Mouse (Mus musculus): Measurements from ENCODE around the gene Alg12.

Alg12 gene

DNA sequence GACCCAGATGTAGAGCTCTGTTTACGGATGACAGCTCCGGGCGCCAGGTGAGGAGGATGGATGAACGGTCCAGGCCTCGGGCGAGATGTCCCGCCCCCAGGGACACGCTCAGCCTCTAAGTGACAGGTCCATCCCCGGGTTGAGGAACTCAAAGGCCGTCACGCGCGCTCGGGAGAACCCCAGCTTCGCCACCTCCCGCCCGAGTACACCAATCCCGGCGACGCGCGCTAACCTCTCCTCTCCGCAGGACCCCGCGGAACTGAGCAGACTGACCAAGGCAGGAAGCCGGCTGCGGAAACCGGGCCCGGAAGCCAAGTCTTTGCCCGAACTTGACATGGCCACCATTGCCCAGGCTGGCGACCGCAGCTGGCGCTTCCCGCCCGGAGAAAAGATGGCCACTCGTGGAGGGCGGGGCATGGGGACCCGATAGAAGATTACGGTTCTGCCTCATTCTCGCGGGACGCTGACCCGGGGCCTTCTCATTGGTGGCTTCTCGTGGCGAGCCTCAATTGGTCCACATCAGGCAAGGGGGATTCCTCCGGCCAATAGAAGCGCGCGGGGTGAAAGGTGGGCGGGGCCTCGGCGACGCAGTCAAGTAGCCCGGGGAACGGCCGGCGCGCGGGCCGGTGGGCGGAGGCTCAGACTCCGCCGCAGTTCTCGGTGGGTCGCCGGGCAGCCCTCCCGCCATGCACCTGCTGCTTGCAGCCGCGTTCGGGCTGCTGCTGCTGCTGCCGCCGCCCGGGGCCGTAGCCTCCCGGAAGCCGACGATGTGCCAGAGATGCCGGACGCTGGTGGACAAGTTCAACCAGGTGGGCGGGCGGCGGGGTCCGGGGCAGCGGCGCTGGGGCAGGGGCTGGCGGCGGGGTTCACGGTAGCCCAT, at the start of gene Alg12, which contains the start of gene Creld2:
Gene Alg12 (minus strand): TSS at position 293 of the 880 bp plus-strand sequence.
Gene Creld2 (plus strand): TSS at position 621 of the 880 bp plus-strand sequence.
- peak; percentile 100 for DNase-seq (ENCODE audit: low spot score)

GRCm38 (mm10) chr15:88868024-88868742, 49.1 kb upstream of the Alg12 start:
- DNase-seq (ENCODE audit: low spot score) = no peak

- no peak for DNase-seq (ENCODE audit: low spot score)
These were observed 48.4 kb upstream of the Alg12 start for GRCm38 (mm10) chr15:88867368-88868023.

- peak; percentile 44 for DNase-seq (ENCODE audit: low spot score)
These were observed 47.8 kb upstream of the Alg12 start for GRCm38 (mm10) chr15:88866934-88867356.

DNA sequence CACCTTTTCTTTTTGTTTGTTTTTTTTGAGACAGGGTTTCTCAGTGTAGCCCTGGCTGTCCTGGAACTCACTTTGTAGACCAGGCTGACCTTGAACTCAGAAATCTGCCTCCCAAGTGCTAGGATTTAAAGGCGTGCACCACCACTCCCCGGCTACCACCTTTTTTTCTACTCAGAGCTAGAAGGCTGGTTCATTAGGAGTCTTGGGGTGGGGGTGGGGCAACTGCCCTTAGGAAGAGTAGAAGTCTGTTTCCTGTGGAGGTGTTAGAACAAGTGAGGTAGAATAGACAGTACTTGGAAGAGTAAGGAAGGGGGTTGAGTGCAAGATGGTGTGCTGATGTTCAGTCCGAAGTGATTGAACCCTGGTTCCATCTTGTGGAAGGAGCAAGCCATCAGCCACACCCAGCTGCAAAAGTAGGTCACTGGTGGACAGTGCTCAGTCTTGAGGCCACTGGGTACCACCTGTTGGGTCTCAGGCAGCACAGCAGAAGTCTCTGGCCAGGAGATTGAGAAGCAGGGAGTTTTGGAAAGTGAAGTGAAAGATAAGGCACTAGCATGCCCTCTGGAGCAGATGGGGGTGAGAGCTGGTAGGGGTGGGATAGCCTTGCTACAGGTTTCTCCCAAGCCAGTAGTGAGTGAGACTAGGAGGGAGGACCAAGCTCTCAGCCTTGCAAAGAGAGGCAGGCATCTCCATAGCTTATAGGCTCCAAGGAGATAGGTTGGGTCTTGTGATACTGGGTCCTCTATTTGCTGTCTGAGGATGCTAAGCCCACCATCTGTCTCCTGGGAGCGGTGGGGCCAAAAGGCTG, 47.0 kb upstream of the Alg12 start:
- no peak for DNase-seq (ENCODE audit: low spot score)

- DNase-seq (ENCODE audit: low spot score) = no peak
These were observed 45.9 kb upstream of the Alg12 start for GRCm38 (mm10) chr15:88865061-88865460.

DNA sequence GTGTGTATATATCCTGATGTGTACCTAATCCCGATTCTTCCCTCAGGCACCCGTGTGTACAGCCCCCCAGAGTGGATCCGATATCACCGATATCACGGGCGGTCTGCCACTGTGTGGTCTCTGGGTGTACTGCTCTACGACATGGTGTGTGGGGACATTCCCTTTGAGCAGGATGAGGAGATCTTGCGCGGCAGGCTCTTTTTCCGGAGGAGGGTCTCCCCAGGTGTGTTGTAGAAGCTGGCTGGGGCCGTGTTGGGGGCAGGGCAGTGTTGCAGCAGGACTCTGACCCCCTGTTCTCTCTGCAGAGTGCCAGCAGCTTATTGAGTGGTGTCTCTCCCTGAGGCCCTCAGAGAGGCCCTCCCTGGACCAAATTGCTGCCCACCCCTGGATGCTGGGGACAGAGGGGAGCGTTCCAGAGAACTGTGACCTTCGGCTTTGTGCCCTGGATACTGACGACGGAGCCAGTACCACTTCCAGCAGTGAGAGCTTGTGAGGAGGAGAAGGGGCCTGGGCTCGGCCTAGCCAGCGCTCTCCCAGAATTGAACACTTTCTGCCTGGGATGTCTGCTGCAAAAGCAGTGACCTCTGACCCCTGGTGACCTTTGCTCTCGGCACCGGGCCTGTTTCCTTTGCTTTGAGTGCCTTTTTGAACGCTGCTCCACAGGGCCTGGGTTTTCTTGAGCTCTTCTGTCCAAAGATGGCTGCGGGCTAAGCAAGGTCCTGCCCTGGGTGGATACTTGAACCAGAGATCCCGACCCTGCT, 45.3 kb upstream of the Alg12 start:
- no peak for DNase-seq (ENCODE audit: low spot score)

DNA sequence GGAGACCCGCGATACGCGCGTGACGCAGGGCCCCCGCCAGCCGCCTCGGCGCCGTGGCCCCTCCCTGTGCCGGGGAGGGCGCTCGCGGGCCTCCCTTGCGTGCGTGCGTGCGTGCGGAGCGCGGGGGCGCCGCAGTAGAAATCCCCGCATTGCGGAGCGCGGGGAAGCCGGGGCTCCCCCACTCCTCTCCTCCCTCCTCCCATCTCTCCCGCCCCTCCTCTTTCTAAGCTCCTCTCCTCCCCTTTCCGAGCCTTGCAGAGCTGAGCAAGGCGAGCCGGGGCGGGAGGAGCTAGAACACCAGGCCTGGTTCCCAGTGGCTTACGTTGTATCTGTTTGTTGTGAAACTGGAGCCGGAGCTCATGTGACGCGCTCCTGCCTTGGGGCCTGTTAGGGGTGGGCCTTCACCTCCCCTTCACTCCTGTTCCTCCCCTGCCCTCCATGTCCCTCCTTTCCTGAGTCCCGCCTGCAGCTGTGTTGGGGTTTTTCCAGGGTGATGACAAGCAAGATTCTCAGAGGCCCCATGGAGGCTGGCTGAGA, 44.6 kb upstream of the Alg12 start:
- peak; percentile 89 for DNase-seq (ENCODE audit: low spot score)

GRCm38 (mm10) chr15:88862881-88863694, 44.0 kb upstream of the Alg12 start:
- peak; percentile 58 for DNase-seq (ENCODE audit: low spot score)

GRCm38 (mm10) chr15:88861772-88862622, 42.9 kb upstream of the Alg12 start, which contains the start of gene Pim3:
Gene Pim3, plus strand, starts transcription at chr15:88862186.
- peak; percentile 96 for DNase-seq (ENCODE audit: low spot score)

DNA sequence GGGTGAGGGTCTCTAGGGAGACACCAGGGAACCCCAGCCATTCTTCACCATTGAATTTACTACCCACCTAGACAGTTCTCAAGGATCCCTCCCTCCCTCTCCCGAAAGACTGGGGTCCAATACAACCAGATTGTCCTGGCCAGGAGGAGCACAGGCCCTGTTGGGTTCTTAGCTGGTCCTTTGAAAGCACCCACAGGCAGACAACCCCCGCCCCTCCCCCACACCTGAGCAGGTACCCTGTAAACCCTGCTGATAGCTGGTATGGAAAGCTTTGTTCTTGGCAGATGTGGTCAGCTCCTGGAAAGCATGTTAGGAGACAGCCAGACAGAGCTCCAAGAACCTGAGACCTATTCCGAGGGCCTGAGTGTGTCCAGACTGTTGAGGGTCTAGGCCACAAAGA, 41.7 kb upstream of the Alg12 start:
- no peak for DNase-seq (ENCODE audit: low spot score)

- no peak for DNase-seq (ENCODE audit: low spot score)
These were observed 40.3 kb upstream of the Alg12 start for GRCm38 (mm10) chr15:88859206-88859970.

- no peak for DNase-seq (ENCODE audit: low spot score)
These were observed 39.6 kb upstream of the Alg12 start for GRCm38 (mm10) chr15:88858707-88859106.

DNA sequence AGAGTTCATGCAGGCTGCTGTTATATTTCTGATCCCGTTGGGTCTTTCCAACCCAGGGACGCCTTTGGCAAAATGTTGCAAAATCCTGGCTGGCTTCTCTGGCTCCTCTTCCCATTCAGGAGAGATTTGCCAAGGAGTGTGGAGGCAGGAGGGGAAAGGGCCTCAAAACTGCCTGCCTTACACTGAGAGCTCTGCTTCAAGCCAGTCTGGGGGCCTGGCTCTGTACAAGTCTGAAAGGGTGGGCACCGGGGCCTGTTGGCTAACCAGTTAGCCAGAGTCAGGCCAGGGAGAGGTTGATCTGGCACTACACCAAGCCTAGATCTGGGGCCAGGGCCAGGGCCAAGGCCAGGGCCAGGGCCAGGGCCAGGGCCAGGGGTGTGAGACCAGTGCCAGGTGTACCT, 39.0 kb upstream of the Alg12 start:
- peak; percentile 49 for DNase-seq (ENCODE audit: low spot score)

DNA sequence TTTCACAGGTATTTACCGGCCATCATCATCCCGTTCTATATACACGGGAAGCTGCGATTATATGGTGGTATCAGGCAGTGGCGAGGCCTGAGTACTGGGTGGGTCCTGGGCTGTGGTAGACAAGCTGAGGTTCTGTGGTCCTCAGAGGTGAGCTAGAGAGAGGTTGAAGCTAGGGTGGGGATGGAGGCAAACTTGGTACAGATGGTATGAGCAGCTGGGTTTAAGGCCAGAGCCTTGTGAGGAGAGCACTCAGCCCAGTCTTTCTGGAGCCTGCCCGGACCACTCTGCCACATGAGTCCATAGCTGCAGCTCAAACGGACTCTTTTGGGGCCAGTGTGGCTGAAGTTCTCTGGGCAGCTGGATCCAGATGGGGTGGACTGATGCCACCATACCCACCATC, 38.2 kb upstream of the Alg12 start:
- no peak for DNase-seq (ENCODE audit: low spot score)

- DNase-seq (ENCODE audit: low spot score) = no peak
These were observed 37.5 kb upstream of the Alg12 start for GRCm38 (mm10) chr15:88856613-88857012.

DNA sequence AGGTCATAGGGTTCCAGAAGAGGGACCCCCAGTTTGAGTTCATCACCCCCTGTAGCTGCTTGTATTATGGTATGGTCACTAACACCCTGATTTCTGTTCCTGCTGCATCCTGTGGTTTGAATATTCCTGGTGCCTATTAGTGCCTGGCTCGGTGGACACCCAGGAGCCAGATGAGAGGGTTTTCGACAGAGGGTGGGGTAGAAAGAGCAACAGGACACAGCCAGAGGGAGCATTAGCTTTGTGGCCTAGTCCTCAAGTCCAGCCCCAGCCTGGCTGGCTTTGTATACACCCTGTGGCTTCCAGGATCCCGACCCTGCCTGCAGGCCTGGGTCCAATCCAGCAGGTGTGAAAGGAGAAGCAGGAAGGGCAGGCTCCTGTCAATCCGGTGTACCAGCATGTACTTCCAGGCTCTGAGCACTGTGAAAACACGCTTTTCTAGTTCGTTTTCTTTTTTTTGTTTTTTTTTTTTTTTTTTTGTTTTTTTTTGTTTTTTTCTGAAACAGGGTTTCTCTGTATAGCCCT, 36.8 kb upstream of the Alg12 start:
- no peak for DNase-seq (ENCODE audit: low spot score)

Data from testis, postnatal 14 days (tissue).